Mouse (Mus musculus) adrenal gland (tissue): Measurements from ENCODE around the gene Cep131.

Experiments used
- intact Hi-C: fragments of 180-260 bp; cut with DNase I; formaldehyde crosslinking; loops from one replicate; pipeline ENCODE4 v1.15.1; 2025
- microRNA-seq, 2 experiments: library from miRNA; unstranded; fragments of <30 nt; microRNA quantifications; one replicate each; pipeline ENCODE4; 2019

Cep131 gene

DNA sequence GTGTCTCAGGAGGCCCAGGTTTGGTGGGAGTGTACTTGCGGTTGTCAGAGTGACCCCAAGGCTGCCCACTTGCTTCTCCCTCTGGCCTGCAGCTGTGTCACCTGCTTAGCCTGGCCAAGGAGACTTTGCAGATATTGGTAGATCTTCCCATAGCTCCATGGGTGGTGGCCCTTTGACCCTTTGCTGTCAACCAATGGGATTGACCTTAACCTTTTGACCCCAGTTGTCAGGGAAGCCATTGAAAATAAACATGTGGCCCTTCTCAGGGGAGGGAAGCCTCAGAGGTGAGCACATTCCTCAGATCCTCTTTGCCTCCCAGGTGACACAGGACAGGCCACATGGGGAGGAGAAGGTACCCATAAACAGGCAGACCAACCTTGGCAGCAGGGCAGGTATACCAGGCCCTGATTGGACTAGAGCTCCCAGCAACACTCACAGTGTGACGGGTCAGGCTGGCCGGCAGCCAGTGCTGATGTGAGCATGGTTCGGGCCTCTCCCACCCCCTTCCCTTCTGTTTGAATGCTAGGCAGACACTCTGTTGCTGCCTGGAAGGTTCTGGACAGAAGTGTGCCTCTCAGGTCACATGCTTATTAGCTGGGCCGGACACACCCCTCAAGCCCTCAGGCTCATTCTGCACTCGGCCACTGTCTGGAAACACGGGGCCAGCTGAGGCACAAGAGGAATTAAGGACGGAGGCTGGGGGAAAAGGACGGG lies 57.0 kb downstream of the Cep131 start:
- intact Hi-C loops: loop anchor here (5.0 to 10.0 kb wide), 2 partner anchors 63 to 275 kb away; no protein-coding TSS in a partner anchor

DNA sequence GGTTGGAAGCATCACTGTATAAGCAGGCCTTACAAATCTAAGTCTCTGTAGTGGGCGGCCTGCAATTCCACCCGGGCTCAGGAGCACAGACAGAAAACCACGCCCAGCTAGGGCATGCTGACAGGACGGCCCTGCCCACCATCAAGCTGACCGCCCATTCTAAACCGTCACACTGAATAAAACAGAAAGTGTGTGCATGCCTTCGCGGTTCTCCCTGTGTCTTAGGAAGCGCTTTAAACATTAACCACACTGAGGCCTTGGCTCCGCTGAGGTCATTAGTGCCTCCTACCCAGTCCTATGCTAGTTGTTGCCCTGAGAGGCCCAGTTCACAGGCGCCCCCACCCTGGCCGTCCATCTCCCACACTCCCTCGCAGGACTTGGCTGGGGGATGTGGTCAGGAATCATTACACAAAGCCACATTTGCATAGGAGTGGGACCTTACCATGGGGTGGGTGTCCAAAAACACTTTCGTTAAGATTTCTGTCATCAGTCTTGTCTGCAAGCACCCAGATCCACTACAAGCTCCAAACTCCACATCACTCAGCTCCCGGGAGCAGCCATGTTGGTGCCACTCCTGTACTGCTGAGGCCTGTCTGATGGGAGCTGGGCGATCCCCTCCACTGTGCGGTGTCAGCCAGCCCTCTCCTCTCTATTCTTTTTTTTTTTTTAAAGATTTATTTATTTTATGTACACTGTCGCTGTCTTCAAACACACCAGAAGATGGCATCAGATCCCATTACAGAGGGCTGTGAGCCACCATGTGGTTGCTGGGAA lies 58.1 kb downstream of the Cep131 start:
- intact Hi-C loops: no loop called here

DNA sequence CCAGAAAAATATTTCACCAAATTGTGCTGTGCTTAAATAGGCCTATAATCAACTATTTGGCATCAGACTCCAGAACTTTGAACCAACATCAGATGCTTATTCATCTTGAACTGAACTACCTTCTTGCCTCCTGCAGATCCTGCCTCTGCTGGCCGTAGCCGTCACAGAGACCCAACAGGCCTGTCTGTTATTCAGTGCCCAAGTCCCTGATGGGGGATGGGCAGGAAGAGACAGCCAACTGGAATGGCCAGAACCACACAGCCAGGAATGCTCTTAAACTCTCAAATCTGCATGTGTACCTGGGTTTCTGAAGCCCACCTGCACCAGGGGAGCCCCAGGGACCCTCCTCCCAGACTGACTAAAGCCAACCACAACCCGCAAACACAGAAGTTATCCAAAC lies 59.7 kb downstream of the Cep131 start:
- intact Hi-C loops: no loop called here

DNA sequence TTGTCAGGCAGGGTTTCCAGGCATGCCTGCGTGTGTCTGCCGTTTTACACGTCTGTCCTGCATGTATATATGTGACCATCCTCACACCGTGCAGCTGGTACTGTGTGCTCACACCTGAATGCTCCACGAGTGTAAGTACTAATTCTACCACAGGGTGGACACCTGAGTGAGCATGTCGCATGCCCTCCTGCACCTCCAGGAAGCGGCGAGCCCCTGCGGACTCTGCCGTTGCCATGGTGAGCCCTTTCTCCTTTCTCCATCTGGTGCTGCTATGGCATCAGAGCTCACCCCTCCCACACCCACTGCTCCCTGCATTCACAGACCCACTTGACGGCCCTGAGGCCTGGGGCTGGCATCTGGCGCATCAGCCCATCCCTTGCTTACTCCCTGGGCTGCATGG lies 63.8 kb downstream of the Cep131 start:
- intact Hi-C loops: no loop called here

DNA sequence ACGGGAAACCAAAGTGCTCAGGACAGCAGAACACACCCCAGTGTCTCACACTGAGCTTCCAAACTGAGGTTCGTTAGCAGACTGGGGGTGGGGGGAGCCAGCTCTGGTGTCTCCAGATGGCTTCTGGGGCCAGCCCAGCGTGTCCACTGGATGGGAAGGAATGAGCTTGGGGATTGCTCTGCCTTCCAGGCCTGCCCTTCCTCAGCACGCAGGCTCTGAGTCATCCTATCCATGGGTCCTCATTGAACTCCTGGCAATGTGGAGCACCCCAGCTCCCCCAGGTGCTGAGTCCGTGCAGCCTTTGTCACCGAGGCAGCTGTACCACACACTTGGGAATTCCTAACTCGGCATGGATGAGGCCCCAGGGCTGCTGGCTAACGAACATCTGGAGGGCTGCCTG lies 64.4 kb downstream of the Cep131 start:
- intact Hi-C loops: no loop called here

DNA sequence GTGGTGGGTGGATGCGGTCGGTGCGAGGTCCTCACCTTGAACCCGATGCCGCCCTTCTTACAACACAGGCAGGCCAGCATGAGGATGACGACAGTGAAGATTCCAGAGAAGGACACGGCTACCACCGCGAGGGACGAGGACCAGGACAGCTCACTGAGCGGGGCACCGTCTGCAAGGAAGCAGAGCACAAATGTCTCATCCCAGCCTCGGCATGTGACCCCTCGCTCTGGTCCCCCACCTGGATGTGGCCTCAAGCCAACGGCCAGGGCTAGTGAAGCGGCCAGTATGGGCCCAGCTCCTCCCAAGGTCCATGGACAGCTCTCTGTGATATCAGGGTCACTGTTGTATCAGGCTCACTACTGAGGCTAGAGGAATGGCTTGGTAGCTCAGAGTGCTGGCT lies 65.3 kb downstream of the Cep131 start:
- intact Hi-C loops: no loop called here

DNA sequence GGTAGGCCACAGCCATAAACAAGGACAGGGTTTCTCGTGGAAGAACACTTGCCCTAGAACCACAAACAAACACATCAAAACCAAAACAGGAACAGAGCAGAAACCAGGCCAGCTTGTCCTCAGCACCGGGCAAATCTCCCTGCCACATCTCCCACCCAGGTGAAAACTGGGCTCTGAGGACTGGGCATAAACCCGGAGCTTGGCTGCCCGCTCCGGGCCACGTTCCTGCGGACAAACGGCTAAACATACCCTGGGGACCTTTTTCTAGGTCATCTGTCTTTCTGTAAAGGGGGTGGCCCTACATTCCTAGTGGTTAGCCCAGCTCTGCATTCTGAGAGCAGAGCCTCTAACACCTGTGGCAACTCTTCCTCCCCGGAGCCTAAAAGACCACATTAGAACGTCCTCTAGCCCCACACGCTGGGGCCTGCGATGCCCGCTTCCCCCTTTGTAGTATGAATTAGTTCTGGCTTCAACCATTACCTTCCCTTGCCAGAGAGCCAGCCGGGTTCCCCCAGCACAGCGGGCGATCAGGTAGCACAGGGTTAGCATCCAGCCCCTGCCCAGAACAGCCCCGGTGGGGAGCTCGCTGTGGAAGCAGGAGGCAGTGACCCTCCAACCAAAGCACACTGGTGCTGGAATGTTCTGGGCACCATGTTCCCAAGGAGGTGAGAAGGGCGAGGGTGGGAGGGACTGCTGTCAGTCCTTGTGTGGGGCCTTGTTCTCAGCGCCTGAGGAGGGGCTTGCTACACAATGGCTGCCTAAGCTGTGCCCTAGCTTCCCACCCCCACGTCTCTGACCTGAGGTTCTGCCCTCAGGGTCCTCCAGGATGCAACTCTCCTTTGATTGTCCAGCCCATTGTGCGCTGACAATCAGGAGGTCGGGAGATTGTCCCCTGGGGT lies 66.8 kb downstream of the Cep131 start:
- intact Hi-C loops: no loop called here

DNA sequence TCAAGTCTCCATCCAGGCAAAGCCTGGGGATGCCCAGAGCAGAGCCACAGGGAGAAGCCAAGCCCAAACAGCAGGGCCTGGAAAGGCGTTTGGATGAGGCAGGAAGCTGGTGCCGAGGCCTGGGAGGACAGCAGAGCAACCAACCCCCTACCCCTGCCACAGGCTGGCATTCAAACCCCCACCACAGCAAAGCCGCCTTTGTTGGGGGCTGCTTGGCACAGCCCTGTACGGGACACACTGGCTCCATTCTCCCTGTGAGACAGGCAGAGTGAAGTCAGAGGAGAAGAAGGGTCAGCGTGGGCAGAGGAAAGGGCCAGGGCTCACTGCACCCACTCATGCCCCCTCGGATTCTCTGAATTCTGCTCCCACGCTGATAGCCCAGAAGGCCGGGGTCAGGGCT lies 69.6 kb downstream of the Cep131 start:
- intact Hi-C loops: no loop called here

DNA sequence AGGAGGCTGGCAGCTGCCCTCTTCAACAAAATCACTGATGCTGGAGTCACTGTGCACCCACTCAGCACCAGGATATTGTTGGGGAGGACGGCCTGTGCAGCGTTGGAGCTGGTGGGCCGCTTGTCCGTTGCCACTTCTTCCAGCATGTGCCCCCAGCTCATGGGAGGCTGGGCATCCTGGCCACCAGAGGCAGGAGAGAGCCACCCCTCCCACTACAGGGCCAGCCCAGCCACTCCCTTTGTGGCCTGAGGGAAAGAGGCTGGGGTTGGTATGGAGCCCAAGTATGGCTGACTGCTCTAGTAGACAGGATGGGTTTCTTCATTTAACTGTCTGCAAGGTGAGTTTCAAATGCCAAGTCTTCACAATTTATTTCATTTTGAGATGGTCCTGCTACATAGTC lies 71.9 kb downstream of the Cep131 start:
- intact Hi-C loops: no loop called here

Small RNAs within 50 kb of the gene (microRNA-seq; reads per million reads assigned to microRNA genes)
- gene Gm25948 (0 to 0.12 reads per million in 2 experiments), gene Mir3065 (0 reads per million in 2 experiments), gene Mir338 (0 reads per million in 2 experiments)
